Mouse (Mus musculus) spleen, postnatal 36 days (tissue): ENCODE measurements around the gene Hoxc5.

Experiments used
- DNase-seq, 2 experiments: peaks; one replicate each; pipeline ENCODE4 v3.0.0; 2022; ENCODE audit warnings: low spot score in 2 of 2, mixed read lengths in 1 of 2

The Hoxc5 gene

GRCm38 (mm10) chr15:102967511-102968397, 511 bp downstream of the Hoxc5 start:
- no peak for DNase-seq

GRCm38 (mm10) chr15:102969296-102969695, 2.1 kb downstream of the Hoxc5 start:
- DNase-seq = no peak

- no peak for DNase-seq
These were observed 3.5 kb downstream of the Hoxc5 start for GRCm38 (mm10) chr15:102970740-102971139.

GRCm38 (mm10) chr15:102972254-102972653, 5.0 kb downstream of the Hoxc5 start:
- DNase-seq = no peak

- DNase-seq = no peak
These were observed 5.5 kb downstream of the Hoxc5 start for GRCm38 (mm10) chr15:102972753-102973152.

- DNase-seq = no peak
These were observed 7.8 kb downstream of the Hoxc5 start for GRCm38 (mm10) chr15:102975034-102975433.

- no peak for DNase-seq
These were observed 8.5 kb downstream of the Hoxc5 start for GRCm38 (mm10) chr15:102975688-102976111.

GRCm38 (mm10) chr15:102976171-102976570, 8.9 kb downstream of the Hoxc5 start, which contains the start of gene Hoxc9:
TSS of gene Hoxc9 (plus strand) at chr15:102976439.
- no peak for DNase-seq

- DNase-seq = no peak
These were observed 9.6 kb downstream of the Hoxc5 start for GRCm38 (mm10) chr15:102976631-102977422.

- no peak for DNase-seq
These were observed 10.3 kb downstream of the Hoxc5 start for GRCm38 (mm10) chr15:102977423-102977974.

- DNase-seq = no peak
These were observed 11.6 kb downstream of the Hoxc5 start for GRCm38 (mm10) chr15:102978615-102979515.

- no peak for DNase-seq
These were observed 12.7 kb downstream of the Hoxc5 start for GRCm38 (mm10) chr15:102979936-102980335.

GRCm38 (mm10) chr15:102980352-102980751, 13.1 kb downstream of the Hoxc5 start:
- DNase-seq = no peak

GRCm38 (mm10) chr15:102980912-102981311, 13.7 kb downstream of the Hoxc5 start:
- DNase-seq = no peak

- no peak for DNase-seq
These were observed 14.4 kb downstream of the Hoxc5 start for GRCm38 (mm10) chr15:102981379-102982288.

GRCm38 (mm10) chr15:102983716-102984115, 16.5 kb downstream of the Hoxc5 start:
- DNase-seq = no peak

- DNase-seq = no peak
These were observed 17.3 kb downstream of the Hoxc5 start for GRCm38 (mm10) chr15:102984521-102984920.

- no peak for DNase-seq
These were observed 17.7 kb downstream of the Hoxc5 start for GRCm38 (mm10) chr15:102984925-102985324.

GRCm38 (mm10) chr15:102987124-102987833, 20.0 kb downstream of the Hoxc5 start:
- peak; percentile 64 to 66 for DNase-seq
